Mouse (Mus musculus): Measurements from ENCODE around the gene Wdr62.

The Wdr62 gene

DNA sequence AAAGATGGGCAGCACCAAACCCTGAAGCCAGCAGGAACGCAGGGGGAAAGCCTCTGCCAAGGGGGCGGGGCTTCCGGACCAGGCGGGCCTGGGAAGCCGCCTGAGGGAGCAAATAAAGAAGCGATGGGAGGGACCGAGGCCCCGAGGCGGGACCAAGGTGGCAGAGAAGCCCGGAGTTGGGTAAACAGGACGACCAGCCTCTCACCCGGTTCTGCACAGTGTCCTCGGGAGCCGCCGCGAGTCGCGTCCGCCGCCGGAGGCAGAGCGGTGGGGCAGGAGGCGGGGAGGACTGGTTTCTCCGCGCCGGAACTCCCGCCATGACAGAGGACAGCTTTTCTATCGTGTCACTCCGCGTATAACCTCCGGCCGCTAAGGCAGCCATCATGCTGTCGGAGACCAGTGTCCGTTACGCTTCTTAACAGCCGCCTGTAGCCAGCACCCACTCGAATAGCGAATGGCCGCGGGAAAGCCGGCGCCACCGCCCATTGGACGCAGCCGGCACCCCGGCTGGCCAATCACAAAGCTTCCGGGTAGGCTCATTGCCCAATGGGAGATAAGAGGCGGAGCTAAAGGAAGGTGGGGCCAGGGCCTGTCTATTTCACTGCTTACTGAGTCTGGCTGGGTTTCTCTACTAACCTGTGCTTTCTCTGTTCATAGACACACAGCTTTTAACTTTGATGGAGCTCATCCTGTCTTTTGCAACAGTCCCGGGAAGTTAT lies at the start of gene Wdr62, which contains the start of gene Thap8:
Gene Wdr62 (minus strand): TSS at position 469 of the 719 bp plus-strand sequence.
Gene Thap8 (plus strand): TSS at position 144 of the 719 bp plus-strand sequence.
- DNase-seq (ENCODE audit: low read depth), result peak; percentile 96

DNA sequence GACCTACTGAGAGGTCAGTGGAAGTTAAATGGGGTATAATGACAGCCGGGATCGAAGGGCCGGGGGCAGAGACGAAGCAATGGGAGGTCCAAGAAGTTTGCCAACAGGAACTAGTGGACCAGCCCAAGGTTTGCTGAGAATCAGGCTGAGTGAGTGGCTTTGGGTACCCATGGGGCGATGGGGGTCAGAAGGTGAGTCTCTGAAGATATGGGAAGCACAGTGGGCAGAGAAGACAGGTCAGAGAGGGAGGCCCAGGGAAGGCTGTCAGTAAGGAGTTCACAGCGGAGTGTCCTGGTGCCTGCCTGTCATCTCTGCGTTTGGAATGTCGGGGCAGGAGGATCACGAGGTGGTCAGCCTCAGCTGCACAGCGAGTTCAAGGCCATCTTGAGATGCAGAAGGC lies 48.2 kb upstream of the Wdr62 start:
- DNase-seq (ENCODE audit: low read depth), result no peak

DNA sequence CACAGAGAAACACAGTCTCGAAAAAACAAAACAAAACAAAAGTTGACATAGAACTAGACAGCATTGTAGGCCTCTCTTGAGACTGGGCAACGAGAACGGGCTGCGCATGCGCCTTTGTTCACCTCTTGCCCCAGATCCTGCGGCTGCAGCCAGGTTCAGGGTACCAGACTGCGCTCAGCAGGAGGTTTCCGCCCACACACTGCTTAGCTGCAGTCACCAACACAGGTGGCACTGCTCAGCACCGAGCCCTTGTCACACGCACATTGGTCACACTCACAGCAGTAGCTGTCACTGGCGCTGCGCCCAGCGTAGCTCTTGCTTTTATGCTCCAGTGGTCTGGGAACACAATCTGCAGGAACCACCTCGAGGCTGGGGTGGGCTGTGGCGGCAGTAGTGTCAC lies 46.9 kb upstream of the Wdr62 start:
- no peak for DNase-seq (ENCODE audit: low read depth)

DNA sequence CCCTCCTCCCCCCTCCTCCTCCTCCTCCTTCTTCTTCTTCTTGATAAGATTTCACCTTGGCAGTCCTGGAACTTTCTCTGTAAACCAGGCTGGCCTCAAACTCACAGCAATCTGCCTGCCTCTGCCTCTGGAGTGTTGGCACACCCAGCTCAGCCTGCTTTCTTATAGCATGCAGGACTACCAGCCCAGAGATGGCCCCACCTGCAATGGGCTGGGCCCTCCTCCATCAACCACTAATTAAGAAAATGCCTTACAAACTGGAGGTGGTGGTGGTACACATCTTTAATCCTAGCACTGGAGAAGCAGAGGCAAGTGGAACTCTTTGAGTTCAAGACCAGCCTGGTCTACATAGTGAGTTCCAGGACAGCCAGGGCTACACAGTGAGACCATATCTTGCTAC lies 46.2 kb upstream of the Wdr62 start:
- no peak for DNase-seq (ENCODE audit: low read depth)

DNA sequence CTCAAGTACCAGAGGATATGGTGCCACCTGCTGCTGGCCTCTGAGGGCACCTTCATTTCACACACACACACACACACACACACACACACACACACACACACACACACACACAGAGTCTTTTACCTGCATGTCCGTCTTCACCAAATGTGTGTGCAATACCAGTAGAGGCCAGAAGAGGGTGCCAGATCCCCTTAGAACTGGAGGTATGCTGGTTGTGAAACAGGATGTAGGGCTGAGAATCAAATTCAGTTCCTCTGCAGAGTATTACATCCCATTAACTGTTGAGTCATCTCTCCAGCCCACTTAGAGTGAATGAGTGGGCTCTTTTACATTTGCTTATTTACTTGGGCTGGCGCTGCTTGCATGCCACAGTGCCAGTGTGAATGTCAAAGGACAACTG lies 45.1 kb upstream of the Wdr62 start:
- DNase-seq (ENCODE audit: low read depth), result peak; percentile 86

DNA sequence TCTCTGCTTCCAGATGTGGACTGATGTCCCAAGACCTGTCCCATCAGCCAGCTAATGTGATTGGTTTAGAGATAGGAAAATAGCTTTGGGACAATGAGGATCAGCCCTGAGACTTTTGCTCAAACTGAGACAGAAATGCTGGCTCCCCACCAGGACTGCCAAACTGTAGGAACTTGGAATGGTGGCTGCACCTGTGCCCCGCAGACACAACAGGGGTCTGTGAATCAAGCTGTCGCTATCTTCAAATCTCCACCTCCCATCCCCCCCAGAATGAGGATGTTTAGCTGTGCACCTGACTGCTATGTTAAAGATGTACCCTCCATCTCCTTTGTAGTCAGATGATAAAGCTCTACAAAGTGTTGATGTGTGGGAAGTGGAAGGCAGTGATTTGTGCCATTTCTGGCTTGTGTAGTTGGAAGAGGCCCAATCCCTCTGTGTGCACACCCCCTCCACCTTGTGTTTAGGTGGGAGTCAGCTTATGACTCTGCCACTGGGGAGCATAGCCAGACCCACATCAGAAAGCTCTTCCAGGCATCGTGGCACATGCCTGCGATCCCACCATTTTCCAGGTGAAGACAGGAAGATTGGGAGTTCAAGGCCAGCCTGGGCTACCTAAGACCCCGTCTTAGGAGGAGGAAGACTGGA lies 44.2 kb upstream of the Wdr62 start:
- DNase-seq (ENCODE audit: low read depth), result no peak

DNA sequence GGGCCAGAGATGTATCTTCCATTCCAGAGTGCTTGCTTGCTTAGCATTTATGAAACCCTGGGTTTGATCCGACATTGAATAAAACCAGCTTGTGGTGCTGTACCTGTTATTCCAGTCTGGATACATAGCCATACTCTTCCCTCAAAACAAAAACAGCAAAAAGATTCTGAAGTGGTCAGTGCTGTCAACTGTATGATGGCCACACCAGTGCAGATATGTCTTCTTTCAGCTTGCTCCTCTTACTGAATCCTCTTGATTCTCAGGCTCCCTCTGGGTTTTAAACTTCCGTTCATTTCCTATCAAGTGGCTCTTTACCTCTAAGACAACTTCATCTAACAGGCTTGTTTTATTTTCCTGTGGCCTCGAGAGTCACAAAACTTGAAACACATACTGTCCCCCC lies 43.6 kb upstream of the Wdr62 start, which contains the start of gene Sdhaf1:
Gene Sdhaf1 (minus strand): TSS at position 101 of the 400 bp plus-strand sequence.
- no peak for DNase-seq (ENCODE audit: low read depth)

DNA sequence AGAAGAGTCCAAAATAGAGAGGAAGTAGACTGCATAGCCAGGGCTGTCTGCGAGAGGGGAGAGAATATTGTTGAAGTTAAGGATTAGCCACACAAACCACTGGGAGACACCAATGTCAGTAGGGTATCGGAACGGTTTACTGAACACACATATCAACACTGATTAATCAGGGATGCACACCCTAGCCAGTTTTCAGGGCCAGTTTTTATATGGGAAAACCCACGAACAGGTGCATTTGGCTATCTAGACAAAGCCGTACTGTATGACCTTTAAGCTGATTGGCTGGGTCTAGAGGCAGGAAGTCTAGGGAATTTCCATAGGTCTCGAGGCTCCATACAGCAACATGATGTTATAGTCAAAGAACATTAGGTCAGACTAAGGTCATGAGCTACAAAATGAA lies 42.6 kb upstream of the Wdr62 start:
- peak; percentile 78 for DNase-seq (ENCODE audit: low read depth)

DNA sequence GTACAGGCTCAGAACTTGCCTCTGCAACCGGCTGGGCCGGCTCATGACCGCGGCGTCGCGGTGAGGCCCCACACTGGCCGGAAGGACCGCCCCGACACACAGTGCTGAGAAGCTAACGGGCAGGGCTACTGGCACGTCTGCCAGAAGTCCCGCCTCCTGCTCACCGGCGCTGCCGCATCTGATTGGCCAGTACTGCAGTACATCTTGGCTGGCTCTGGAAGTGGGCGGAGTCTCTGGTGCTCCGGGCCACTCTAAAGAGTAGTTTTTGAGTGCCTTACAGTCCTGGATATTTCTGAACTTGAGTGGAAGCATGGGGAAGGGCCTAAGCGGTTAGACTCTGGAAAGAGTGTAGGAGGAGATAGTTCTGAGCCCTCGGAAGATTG lies 42.1 kb upstream of the Wdr62 start:
- peak; percentile 98 for DNase-seq (ENCODE audit: low read depth)

DNA sequence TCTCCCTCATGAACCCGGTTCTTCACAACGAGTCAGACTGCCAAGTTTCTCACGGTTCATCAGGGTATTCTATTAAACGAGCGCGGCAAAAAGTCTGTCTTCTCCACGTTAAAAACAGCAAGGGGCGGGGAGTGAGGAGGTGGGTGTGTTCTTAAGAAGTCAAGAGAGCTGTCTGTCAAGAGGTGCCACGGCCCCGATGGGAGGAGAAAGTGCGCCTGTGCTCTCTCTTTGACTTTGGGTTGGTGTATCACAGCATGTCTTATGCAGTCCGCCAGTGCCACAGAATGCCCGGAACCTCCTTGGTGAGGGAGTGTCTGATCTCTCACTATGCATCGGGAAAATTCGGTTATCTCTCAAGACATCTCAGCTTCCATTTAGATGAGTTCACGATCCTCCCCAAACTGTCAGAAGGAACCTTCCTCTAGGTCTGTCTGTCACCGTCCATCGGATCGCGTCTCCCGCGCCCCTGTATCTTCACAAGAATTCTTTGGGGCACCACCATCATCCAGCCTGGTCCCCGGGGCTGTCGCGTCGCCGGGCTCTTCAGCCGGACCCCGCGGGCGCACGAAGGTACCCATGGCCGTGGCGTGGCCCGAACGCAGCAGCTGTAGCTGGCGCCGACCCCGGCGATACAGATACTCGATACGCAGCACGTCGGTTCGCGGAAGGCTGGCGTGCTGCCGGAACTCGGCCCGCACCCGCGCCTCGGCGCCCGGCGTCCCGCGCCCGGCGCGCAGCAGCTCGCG lies 41.5 kb upstream of the Wdr62 start, which contains the start of gene E130208F15Rik:
Gene E130208F15Rik (plus strand): TSS at position 202 of the 746 bp plus-strand sequence.
- DNase-seq (ENCODE audit: low read depth), result peak; percentile 93

DNA sequence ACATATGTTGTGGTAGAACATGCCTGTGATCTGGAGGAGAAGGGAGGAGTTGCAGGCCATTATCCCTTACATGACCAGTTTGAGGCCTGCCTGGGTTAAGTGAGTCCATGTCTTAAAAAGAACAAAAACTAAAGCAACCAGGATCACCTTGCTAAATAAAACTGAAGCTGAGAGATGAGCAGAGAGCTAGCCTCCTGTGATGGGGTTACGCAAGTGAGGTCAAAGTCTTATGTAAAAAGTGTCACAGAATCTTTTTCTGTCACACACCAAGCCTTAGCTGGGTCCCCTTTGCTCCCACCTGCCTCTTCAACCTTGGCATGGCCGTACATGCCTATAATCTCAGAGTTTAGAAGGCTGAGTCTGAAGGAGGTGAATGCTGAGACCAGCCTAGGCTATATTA lies 40.7 kb upstream of the Wdr62 start:
- DNase-seq (ENCODE audit: low read depth), result no peak

DNA sequence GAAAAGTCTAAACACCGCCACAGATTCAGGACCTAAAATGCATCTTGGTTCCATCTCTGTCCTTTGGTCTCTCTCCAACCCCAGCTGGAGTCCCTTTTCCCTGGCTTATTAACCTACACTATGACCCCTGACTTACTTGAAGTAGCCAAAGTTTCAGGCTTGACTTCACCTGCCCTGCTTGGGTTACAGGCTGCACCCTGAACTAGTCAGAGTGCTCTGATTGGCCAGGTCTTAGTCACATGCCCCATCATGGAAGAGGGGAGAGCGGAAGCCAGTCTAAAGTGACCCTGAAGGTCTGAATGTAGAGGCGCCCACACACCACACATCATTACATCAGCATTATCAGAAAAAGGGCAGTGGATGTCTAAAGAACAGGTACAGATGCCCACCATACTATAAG lies 37.9 kb upstream of the Wdr62 start:
- DNase-seq (ENCODE audit: low read depth), result no peak

DNA sequence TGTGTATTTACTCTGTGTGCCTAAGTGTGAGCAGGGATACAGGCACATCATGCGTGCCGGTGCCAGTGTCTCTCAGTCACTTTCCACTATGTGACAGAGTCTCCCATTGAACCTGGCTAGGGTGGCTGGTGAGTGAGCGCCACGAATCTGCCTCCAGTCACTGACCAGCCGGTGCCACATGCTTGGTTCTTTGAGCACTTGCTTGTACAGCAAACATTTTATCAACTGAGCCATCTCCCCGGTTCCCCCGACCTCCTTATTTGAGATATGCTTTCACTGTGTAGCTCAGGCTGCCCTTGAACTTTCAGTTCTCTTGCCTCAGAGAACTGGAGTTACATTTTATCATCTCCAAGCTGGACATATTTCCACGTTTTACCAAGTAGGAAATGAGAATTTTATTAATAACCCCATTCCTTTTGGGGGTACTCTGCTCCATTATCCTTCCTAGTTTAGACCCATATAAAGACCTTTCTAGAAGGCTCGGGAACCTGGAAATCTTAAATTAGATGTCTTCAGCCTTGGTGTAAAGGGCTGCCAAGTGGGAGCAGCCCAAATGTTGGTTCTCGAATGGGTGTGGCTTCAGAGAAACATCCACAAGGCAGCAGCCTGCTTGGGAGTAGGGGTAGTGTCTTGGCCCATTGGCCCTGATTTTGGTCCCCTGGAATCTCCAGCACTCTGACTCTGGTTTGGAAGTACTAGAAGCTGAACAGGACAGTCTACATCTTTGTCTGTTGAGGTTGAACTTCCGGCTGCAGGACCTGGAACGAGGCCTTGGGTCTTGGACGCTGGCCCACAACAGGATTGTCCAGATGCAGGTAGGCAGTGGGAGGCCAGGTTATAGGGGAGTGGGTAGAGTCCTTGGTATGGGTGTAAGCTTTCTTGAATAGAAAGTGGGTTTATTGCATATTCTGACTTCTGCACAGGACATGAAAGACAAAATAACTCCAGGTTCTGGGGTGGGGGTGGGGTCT lies 35.6 kb upstream of the Wdr62 start:
- DNase-seq (ENCODE audit: low read depth), result no peak

DNA sequence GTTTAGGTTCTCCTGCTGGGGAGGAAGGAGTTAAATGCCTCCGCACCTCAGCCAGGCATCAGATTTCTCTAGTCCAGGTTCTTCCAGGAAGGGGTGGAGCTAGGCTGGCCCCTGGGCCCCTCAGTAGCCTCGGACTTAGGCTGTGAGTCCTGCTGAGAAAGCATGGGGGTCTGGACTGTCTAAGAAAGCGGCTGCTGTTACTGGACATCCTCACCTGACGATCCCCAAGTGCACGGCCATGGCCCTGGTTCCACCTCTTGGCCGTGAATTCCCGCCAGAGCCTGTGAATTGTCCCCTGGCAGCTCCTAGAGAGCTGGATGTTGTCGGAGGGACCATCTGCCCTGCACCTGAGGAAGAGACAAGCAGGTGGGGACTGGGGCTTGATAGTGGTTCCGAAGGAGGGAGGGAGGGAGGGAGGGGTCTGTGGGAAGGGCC lies 34.5 kb upstream of the Wdr62 start, which contains the start of gene Syne4:
Gene Syne4 (plus strand): TSS at position 87 of the 435 bp plus-strand sequence.
- DNase-seq (ENCODE audit: low read depth), result no peak

DNA sequence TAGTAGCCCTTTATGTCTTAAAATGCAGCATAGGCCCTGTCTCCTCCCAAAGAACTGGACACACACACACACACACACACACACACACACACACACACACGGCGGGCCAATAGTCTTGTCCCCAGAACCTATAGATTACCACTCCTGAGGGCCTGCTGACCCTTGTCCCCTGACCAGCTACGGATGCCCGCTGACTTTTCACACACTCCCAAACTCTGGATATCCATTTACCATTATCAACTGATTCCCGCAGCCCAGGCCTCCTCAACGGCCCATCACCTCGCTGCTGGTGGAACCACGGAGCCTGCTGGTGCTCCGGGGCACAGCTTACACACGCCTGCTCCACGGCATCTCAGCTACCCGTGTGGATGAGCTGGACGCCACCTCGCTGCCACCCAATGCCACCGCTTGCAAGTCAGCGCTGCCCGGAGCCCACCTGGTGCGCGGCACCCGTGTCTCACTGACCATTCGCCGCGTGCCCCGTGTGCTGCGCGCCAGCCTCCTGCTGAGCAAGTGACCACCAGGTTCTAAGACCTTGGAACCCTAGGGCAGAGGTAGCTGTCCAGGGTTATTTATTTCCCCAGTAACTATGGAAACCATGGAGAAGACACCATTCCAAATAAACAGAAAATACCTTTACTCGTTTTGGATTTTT lies 33.6 kb upstream of the Wdr62 start:
- no peak for DNase-seq (ENCODE audit: low read depth)

DNA sequence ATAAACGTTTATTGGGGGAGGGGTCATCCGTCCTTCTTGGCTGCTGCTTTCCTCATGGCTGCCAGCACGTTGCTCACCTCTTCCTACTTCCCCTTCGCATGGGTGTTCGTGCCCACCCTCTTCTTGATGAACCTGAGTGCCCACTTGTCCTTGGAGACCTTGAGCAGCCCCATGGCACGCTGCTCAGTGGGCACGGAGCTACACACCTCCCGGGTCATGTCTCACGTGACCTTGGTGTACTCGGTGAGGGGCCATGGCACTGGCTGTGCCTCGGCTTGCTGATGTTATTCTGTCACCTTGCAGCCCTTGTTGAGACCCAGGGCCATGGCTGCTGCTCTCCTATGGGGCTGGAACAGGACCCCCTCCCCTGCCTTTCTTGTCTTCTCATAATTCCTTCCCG lies 29.9 kb upstream of the Wdr62 start:
- no peak for DNase-seq (ENCODE audit: low read depth)

DNA sequence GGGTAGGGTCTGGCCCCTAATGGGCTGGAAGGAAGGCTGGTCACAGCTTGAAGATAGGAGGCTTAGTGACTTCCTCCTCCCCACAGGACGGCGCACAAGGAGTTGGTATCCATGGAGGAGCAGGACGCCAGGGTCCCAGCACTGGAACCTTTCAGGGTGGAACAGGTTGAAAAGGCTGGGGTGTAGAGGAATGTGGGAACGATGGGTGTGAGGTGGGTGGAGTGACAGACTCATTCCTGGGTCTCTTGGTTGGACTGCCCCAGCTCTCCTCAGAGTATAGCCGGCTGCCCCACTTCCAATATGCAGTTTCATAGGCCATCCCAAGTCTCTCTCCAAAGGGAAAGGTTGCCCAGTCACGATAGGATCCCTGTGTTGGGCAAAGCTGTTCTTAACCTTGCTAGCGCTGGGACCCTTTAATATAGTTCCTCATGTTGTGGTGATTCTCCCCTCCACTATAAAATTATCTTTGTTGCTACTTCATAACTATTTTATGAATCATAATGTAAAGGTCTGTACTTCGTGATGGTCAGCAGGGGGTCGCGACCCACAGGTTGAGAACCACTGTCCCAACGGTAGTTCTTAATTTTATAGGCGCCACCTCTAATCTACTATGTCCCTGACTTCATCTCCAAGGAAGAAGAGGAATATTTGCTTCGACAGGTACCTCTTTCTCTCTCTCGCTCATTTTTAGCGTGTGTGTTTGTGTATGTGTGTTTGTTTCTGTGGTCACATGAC lies 29.3 kb upstream of the Wdr62 start:
- no peak for DNase-seq (ENCODE audit: low read depth)

DNA sequence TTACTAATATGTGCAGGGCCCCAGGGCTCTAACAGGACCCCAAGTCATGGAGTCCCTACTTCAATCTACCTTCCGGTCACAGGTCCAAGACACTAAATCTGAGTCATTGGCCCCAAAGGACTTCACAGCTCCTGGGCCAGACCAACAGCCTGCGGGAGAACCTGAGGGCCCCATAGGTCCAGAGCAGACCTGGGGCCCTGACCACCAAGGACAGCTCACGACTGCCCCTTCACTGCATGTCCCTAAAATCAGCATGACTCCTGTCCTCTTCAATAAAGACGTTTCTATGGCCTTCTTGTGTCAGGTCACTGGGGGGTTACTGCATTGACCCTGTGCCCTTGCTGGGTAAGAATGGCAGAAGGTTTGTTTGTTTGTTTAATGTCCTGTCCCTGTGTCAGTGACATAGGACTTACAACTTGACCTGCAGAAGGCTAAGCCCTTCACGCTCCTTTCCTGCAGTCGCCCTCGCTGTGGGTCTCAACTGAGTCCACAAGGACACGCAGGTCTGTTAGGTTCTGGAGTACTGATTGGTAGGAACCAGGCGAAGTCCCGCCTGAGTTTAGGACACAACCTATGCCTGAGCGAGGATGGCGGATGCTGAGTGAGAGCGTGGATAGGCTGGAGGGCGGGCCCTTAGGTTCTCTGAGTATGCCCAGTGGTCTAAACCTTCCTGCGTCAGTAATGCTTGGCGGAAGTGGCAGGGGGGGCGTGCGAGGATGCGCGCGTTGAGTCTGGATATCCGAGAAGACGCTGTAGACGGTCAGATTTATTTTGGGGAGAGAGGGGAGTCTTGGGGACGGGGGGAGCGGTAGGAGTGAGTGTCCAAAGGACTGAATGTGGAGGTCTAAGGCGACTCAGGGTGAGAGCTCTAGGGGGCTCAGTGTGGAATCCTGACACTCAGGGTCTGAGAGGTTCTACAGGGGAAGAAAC lies 28.1 kb upstream of the Wdr62 start, which contains the start of gene Alkbh6:
Gene Alkbh6 (plus strand): TSS at position 642 of the 930 bp plus-strand sequence.
- DNase-seq (ENCODE audit: low read depth), result peak; percentile 98
